Mouse (Mus musculus) small intestine, adult 2 months (tissue): ENCODE measurements at regions not wholly inside any gene's neighbourhood (a gene's known extent, or its start where the extent isn't known, plus 50 kb on each side); places are given as distances from the start of the nearest gene placed in this dataset.

Experiments used
- CTCF ChIP-seq: fragments of 200-500 bp; IDR thresholded peaks from 2 replicates; pipeline ENCODE4 v1.5.1; 2012; ENCODE audit warnings: low read depth, mild to moderate bottlenecking, control low read depth, inconsistent platforms, low read length, moderate library complexity, mixed read lengths; ENCODE audit not compliant: insufficient replicate concordance, insufficient read length; ENCODE audit errors: extremely low read depth
- POLR2A ChIP-seq: fragments of 200-500 bp; IDR thresholded peaks from 2 replicates; pipeline ENCODE4 v1.6.1; 2012; ENCODE audit warnings: low read depth, mild to moderate bottlenecking, control low read depth, inconsistent platforms, low read length, moderate library complexity

DNA sequence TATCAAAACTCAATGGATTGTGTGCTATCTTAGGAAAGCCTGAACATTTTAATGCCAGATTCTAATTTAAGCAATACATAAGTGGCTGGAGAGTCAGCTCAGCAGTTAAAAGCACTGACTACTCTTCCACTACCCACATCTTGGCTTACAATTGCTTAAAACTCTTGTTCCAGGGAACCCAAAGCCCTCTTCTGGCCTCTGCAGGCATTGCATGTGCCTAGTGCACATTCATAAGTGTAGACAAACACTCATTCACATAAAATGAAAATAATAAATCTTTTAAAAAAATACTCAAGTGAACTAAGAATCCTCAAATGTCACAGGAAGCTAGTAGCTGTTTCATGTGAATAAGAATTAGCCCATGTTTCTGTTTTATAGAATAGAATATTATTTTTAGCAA lies 236.5 kb downstream of the Agtpbp1 start:
- TF ChIP-seq CTCF: no peak
- TF ChIP-seq POLR2A: no peak
